Mouse (Mus musculus) mature B cell (primary cell): ENCODE measurements around the gene Mif4gd.

Experiments
- in situ Hi-C: fragments of 300-500 bp; cut with MboI; formaldehyde crosslinking; loops from 2 replicates; pipeline ENCODE4 v1.14.3; 2019

Mif4gd gene

GRCm38 (mm10) chr11:115579080-115579479 is 33.7 kb downstream of the Mif4gd start:
- in situ Hi-C loops = no loop called here

DNA sequence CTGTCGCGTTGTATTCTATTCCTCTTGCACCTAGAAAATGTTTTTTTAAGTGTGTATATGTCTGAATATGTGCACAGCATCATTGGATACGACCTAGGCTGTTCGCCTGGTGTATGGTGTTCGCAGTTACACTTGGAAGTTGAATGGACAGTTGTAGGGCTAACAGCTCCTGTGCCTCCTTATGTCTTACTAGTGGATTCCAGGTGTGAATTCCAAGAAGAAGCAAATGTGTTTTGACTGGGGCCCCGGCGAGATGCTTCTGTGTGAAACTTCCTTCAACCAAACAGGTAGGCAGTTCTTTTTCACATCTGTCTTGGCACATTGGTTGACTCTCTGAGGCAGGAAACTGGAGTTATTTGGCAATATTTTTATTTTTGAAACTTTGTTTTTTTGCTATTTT is 47.8 kb downstream of the Mif4gd start:
- in situ Hi-C loops = no loop called here

DNA sequence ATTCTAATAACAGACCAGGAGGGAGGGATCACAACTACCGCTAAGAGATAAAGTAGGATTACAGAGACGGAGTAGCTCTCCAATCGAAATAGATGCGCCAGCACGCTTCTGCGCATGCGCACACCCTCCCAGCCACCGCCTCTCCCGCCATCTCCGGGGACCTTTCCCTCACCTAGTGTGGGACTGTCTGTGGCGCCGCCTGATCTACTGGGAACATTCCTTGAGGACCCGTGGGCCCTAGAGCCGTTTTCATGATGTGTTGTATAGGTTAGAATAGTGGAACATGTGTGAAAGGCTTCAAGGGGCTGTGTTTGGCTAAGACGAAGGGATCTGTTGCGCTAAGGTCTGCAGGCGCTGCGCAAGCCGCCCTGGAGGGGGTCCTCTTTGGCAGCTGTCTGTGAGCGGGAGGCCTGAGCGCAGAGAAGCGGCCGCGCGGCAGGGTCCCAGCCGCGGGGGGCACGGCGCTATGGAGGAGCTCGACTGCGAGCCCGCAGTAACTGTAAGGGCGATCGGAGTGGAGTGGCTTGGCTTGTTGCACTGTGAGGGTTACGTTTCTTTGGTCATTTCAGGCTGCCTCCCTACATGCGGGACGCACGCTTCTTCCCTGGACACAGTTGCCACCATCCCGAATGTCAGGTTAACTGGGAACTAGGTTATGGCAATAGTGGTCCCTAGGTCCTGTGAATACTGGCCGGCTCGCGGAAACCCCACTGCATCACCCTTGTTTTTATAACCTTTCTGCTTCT is 48.5 kb downstream of the Mif4gd start, which contains the start of gene Nup85:
Gene Nup85 (plus strand): TSS at position 371 of the 746 bp plus-strand sequence.
- in situ Hi-C loops = no loop called here

DNA sequence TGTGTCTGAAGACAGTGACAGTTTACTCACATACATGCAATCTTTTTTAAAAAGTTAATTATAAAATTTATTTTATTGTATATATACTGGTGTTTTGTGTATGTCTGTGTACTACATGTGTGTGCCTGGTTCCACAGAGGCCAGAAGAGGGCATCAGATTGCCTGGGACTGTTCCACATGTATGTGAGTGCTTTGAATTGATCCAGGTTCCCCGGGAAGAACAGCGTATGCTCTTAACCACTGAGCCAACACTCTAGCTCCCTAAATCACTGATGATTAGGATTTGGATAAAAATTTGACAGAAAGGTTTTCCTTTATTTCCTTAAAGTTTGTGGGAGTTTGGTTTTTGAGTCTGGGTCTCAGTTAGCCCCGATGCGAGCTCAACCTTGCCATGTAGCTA is 49.4 kb downstream of the Mif4gd start:
- in situ Hi-C loops = no loop called here
